Mouse (Mus musculus): ENCODE measurements around the gene Oasl2.

DNA sequence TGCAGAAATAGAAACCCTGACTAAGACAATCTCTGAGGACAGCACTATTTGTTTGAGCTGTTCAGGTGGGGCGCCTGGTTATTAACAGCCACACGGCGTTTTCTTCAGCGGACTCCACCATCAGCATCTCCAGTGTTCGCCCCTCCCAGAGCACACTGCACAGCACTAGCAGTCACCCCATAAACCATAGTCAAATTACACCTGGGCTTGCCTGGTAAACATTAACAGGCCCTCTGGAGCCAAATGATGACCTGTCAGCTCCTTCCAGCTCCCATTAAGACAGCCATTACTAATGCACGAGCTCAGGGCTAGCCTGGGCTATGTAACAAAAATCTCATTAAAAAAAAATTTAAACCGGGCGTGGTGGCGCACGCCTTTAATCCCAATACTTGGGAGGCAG, 48.3 kb downstream of the Oasl2 start:
- TF ChIP-seq CTCF (IDR thresholded peaks at IDR 0.05; ENCODE audit: control insufficient read depth, insufficient read depth, low read length) (no peak), POLR2A (IDR thresholded peaks at IDR 0.05; ENCODE audit: borderline replicate concordance, control insufficient read depth, low read depth, low read length) (no peak)
